Mouse (Mus musculus) heart, embryonic 16.5 days (tissue): ENCODE data around the gene Cacna1d. TPM values are rescaled to one million over a fixed set of nuclear protein-coding genes. Genes with fewer than 3 reads are reported as not detected.

Experiments
- ATAC-seq: fragments of 200-750 bp; cut with Nextera tagmentation; replicated peaks from 2 replicates; pipeline ENCODE4 v1.8.0; 2017; ENCODE audit warnings: moderate number of reproducible peaks; ENCODE audit not compliant: insufficient read depth, low FRiP score; ENCODE audit errors: extremely low read depth
- H3K27ac ChIP-seq: fragments of 300-500 bp; sonication (generic); 2 replicates; pipeline ENCODE4 v1.5.1; 2014; ENCODE audit warnings: mild to moderate bottlenecking, low read length, control low read depth, moderate library complexity
- H3K27me3 ChIP-seq: fragments of 300-500 bp; sonication (generic); 2 replicates; pipeline ENCODE4 v1.6.1; 2014; ENCODE audit warnings: low read length, mixed read lengths; ENCODE audit not compliant: control insufficient read depth, insufficient read depth
- H3K36me3 ChIP-seq: fragments of 300-500 bp; sonication (generic); 2 replicates; pipeline ENCODE4 v1.6.1; 2014; ENCODE audit not compliant: control insufficient read depth, insufficient read depth
- H3K4me1 ChIP-seq: fragments of 300-500 bp; sonication (generic); 2 replicates; pipeline ENCODE4 v1.6.1; 2014; ENCODE audit warnings: low read length, mixed read lengths; ENCODE audit not compliant: control insufficient read depth, insufficient read depth
- H3K4me2 ChIP-seq: fragments of 300-500 bp; sonication (generic); 2 replicates; pipeline ENCODE4 v1.6.1; 2014; ENCODE audit warnings: low read depth, mild to moderate bottlenecking, control low read depth, low read length
- H3K4me3 ChIP-seq: fragments of 300-500 bp; sonication (generic); 2 replicates; pipeline ENCODE4 v1.5.1; 2014; ENCODE audit warnings: mild to moderate bottlenecking, control low read depth, low read length
- H3K9ac ChIP-seq: fragments of 300-500 bp; sonication (generic); 2 replicates; pipeline ENCODE4 v1.6.1; 2014; ENCODE audit warnings: low read length, control low read depth
- H3K9me3 ChIP-seq: fragments of 300-500 bp; sonication (generic); replicated peaks from 2 replicates; pipeline ENCODE4 v1.6.1; 2016; ENCODE audit warnings: low read length; ENCODE audit not compliant: control insufficient read depth
- WGBS: fragments of 180-500 bp; shearing (Covaris S2); extraction: QIAGEN DNeasy Blood & Tissue Kit; methylation state at CpG from one replicate; pipeline ENCODE4 v1.1.7; 2014; 5-methylcytosine and 5-hydroxymethylcytosine counted together
- polyA plus RNA-seq: library from polyadenylated mRNA; unstranded; fragments of >200 nt; fragmentation: Nextera tagmentation; extraction: Ambion mirVana; gene quantifications from 2 replicates; pipeline ENCODE4 v1.2.1, GENCODE M21; 2015

The Cacna1d gene
- polyA plus RNA-seq, 1 experiment from 2014 or later = 4.9 TPM

DNA sequence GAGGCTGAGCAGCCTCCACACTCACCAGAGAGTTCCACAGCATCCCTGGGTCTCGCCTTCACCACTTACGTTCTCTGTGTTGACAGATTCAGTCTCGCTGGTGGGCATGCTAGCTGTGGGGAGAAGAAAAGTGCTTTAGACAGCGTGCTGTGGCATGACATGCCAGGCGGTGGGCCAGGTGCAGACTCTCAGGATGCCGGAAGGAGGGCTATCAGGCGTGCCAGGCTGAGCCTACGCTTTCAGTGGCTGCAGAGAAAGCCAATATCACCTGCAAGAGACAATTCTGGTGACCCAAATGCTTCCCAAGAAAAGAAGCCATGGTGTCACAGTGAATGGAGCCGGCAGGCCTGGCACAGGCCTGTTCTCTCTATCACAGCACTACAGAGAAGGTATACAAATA lies 361.2 kb downstream of the Cacna1d start:
- Histone ChIP-seq H3K27ac (no peak overlapping the region), H3K27me3 (0 out of 2 replicates have a peak, but pooled peaks cover 4% of the 10 kb centered on the region), H3K9ac (no peak overlapping the region), H3K4me3 (no peak overlapping the region), H3K9me3 (no peaks in the 10 kb centered on the region), H3K4me2 (no peak overlapping the region), H3K36me3 (no peaks in the 10 kb centered on the region), H3K4me1 (0 out of 2 replicates have a peak, but pooled peaks cover 2% of the 10 kb centered on the region)
- ATAC-seq = no peak
- 88% methylated on average over 9 of the region's 9 CpGs for WGBS

DNA sequence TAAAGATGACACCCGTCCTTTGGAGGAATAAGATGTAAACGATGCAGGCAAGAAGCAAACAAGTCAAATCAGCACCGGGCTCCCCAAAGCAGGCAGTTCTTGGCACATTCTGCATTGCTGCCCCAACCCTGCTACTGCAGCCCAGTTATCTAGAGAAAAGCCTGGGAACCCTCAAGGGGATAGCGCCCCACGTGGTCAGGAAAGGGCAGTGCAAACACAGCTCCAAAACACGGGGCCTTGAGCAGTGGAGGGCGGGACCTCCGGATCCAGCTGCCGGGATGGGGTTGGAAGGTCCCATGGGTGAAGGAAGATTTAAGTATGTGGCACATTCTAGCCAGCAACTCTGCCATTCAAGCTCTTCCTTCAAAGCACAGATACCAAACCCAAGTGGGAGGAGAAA lies 361.9 kb downstream of the Cacna1d start:
- no peak overlapping the region for H3K4me3 ChIP-seq
- no peak overlapping the region for H3K4me2 ChIP-seq
- H3K9ac ChIP-seq = no peak overlapping the region
- H3K27me3 ChIP-seq = 0 out of 2 replicates have a peak, but pooled peaks cover 4% of the 10 kb centered on the region
- ATAC-seq = no peak
- no peaks in the 10 kb centered on the region for H3K9me3 ChIP-seq
- H3K4me1 ChIP-seq = 0 out of 2 replicates have a peak, but pooled peaks cover 4% of the 10 kb centered on the region
- H3K36me3 ChIP-seq = no peaks in the 10 kb centered on the region
- WGBS = 42% methylated on average over 9 of the region's 9 CpGs
- no peak overlapping the region for H3K27ac ChIP-seq

DNA sequence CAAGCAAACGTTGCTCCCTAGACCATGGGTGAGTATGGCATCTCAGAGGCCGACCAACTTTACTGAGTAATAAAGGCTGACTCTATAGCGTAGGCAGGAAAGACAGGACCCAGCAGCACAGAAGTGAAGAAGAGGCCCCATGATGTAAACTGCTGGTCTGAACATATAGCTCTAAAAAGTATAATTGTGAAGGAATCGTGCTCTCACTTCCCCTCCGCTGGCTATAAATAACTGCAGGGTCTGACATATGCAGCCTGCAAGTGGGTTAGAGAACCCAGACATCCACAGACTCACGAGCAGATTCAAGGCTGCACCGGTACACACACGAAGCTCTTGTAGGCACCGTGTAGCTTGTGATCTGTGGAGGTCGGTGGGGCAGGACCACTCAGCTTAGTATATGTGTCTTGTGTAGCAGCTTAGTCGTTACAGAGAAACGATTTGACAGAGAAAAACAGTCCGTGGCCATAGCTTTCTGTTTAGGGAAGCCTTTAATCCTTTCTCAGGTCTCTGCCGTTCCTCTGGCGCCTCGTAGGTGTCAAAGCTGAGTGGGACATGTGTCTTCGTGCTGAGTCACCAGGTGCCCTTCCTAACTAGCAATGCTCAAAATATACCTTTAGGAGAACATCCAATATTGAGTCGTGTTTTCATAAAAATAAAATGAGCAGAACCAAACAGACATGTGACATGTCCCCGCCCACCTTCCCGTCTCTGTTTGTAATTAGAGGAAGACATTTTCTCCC lies 366.1 kb downstream of the Cacna1d start:
- 54% methylated on average over 20 of the region's 20 CpGs for WGBS
- Histone ChIP-seq H3K27me3 (no peaks in the 10 kb centered on the region), H3K9me3 (no peaks in the 10 kb centered on the region), H3K4me1 (0 out of 2 replicates have a peak, but pooled peaks cover 4% of the 10 kb centered on the region), H3K4me2 (peak overlapping the region; percentile 34; the same call in 1 of the 2 replicates), H3K36me3 (no peaks in the 10 kb centered on the region), H3K4me3 (no peak overlapping the region), H3K9ac (0 out of 2 replicates have a peak overlapping the region, but pooled peaks have one; percentile 9), H3K27ac (no peak overlapping the region)
- peak; percentile 28; the same call in 1 of the 2 replicates for ATAC-seq

DNA sequence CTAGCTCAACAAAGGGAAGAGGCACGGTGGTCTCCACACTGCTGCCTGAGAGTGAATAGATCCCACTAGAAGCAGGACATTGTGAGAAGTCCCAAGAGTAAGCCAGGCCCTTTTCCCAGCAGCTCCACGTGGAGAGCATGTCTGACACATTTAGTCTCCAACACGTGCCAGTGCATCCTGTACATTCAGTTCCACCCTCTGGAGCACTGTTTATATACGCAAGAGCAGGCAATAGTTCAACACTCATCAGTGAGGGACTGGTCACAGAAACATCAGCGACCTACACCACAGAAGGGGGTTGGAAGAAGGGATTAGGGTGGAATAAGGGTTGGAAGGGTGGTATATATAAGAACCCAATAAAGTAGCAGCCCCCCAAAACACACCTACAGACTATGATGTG lies 371.2 kb downstream of the Cacna1d start:
- Histone ChIP-seq H3K4me1 (0 out of 2 replicates have a peak, but pooled peaks cover 1% of the 10 kb centered on the region), H3K4me3 (no peak overlapping the region), H3K4me2 (no peak overlapping the region), H3K36me3 (no peaks in the 10 kb centered on the region), H3K27ac (no peak overlapping the region), H3K27me3 (no peaks in the 10 kb centered on the region), H3K9me3 (no peaks in the 10 kb centered on the region), H3K9ac (no peak overlapping the region)
- WGBS = 67% methylated on average over 5 of the region's 5 CpGs
- ATAC-seq = no peak

DNA sequence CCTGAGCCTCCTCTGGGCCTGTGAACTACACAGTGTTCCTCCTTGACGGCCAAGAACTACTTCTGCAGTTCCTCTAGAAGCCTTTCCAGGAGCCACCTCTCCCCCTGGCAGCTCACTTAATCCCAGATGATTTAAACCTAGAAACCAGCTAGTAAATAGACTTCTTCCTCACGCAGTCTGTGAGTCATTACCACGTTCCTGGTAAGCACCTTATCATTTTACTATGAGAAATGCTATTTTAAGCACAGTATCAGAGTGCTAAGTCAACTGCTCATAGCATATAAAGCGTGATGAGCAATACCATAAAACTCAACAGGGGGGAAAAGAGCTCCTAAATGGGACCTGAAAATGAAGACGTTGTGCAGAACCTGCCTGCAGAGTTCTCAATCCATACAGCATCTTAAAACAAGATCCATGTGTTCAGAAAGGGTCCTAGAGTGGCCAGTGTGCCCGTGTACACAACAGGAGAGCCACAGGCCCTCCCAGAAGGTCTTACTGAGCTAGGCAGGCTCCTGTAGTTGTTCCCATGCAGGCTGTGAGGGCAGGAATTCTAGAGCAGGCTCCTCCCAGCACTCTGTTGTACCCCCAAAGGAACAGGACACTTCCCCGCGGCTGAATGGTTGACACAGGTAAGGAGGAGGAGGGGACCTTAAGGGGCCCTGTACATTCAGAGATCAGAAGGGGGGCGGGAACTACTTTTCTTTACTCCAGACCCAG lies 377.7 kb downstream of the Cacna1d start:
- Histone ChIP-seq H3K27me3 (no peaks in the 10 kb centered on the region), H3K9me3 (no peaks in the 10 kb centered on the region), H3K4me1 (no peaks in the 10 kb centered on the region; the same call in none of the 2 replicates), H3K27ac (peak overlapping the region; percentile 34; the same call in 1 of the 2 replicates), H3K9ac (no peak overlapping the region), H3K4me2 (no peak overlapping the region), H3K4me3 (no peak overlapping the region), H3K36me3 (no peaks in the 10 kb centered on the region)
- 27% methylated on average over 9 of the region's 9 CpGs for WGBS
- no peak; the same call in 1 of the 2 replicates for ATAC-seq

DNA sequence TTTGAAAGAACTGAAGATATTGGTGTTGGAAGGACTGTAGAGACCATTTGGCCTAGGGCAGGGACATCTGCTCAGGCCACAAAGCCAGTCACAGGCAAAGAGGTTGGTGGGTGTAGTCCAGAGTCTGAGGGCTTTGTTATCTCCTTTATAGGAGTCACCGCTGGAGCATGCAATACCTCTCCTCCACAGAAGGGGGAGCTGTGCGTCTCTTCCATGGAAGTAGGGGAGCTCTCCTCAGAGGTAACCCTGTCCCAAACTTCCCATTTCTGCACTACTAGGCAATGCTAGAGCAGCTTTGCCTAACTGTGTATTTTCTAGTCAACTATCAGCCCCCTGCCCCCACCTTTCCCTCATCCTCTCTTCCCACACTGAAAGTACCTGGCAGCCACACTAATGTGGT lies 382.2 kb downstream of the Cacna1d start:
- no peak for ATAC-seq
- Histone ChIP-seq H3K9me3 (no peaks in the 10 kb centered on the region), H3K9ac (no peak overlapping the region), H3K4me1 (peaks cover 4% of the 10 kb centered on the region), H3K4me2 (no peak overlapping the region), H3K4me3 (no peak overlapping the region), H3K27ac (no peak overlapping the region), H3K36me3 (no peaks in the 10 kb centered on the region), H3K27me3 (no peaks in the 10 kb centered on the region)
- 48% methylated on average over 2 of the region's 2 CpGs for WGBS

DNA sequence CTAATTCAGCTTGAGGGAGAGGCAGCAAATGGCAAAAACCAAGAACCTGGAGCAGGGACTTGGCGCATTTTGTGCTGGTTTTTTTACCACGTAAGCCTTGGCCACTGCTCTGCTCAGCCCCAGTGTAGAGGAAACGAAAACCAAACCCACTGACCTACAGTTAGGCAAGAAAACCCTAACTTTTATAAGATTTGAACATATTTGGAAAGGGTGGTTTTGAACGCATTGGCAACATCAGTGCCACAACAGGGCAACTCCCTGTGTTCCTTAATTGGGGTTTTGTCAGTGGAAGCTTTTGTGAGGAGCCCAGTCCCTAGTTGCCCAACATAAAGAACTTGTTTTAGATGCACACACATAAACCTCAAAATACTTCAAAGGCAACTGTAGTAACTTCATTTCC lies 384.7 kb downstream of the Cacna1d start:
- Histone ChIP-seq H3K4me1 (0 out of 2 replicates have a peak, but pooled peaks cover 4% of the 10 kb centered on the region), H3K4me3 (no peak overlapping the region), H3K36me3 (no peaks in the 10 kb centered on the region), H3K27ac (no peak overlapping the region), H3K9me3 (no peaks in the 10 kb centered on the region), H3K9ac (no peak overlapping the region), H3K4me2 (no peak overlapping the region), H3K27me3 (no peaks in the 10 kb centered on the region)
- no peak for ATAC-seq
- 89% methylated on average over 4 of the region's 4 CpGs for WGBS

DNA sequence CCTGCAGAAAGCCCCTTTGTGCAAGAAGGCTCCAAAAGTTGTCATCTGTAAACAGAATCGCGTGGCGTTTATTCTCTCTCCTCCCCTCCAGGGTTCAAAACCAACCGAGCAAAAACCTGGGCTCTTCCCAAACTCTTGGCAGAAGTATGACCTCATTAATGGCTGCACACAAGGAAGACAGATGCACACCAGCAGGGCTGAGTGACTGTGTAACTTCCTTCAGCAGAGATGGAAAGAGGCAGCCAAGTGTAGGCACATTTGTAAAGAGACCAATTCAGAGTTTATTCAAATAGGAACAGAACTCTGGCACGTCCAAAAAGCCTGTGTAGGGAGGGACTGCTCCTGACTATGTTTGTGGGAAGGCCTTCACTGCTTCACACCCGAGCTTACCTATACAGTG lies 385.7 kb downstream of the Cacna1d start:
- no peak overlapping the region for H3K4me3 ChIP-seq
- ATAC-seq = no peak
- no peak overlapping the region for H3K27ac ChIP-seq
- 75% methylated on average over 6 of the region's 6 CpGs for WGBS
- no peaks in the 10 kb centered on the region for H3K9me3 ChIP-seq
- no peak overlapping the region for H3K4me2 ChIP-seq
- no peaks in the 10 kb centered on the region for H3K27me3 ChIP-seq
- no peaks in the 10 kb centered on the region for H3K36me3 ChIP-seq
- 0 out of 2 replicates have a peak, but pooled peaks cover 4% of the 10 kb centered on the region for H3K4me1 ChIP-seq
- no peak overlapping the region for H3K9ac ChIP-seq
